Mouse (Mus musculus) spleen, postnatal 10 days (tissue): ENCODE measurements around the gene Tmem177.

Experiments used
- DNase-seq, 2 experiments: peaks; one replicate each; pipeline ENCODE4 v3.0.0; 2021 to 2022; ENCODE audit warnings: low spot score in 2 of 2

Gene Tmem177

DNA sequence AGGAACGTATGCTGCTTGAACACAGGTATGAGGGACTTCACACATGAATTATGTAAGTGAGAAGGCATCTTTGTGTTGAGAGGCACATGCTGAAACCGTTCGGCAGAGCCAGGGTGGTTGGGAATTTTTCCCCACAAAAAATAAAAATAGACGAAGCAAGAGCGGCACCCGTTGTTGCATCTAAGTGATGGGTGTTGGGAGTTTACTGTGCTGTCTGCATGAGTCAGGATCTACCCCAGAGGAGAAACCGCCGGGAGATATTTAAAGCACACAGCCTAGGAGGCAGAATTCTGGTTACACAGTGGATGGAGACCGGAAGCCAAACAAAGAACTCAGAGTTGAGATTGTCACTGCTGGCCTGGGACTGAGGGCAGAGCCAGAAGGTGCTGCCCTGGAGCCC lies 21.9 kb downstream of the Tmem177 start:
- DNase-seq: no peak

DNA sequence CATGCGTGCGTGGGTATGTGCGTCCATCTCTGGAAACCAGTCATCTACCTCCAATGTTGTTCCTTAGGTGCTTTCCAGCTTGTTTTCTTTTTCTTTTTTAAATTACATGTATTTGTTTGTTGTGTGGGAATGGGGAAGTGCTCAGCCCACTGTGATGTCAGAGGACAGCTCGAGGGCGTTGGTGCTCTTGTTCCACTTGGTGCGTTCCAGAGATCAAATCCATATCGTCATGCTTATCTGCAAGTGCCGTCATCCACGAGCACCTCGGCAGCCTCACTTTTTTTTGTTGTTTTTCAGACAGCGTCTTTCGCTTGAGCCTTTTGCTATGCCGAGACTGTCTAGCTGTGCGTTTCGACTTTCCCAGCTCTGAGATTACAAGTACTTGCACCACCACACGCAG lies 23.7 kb downstream of the Tmem177 start:
- no peak for DNase-seq

DNA sequence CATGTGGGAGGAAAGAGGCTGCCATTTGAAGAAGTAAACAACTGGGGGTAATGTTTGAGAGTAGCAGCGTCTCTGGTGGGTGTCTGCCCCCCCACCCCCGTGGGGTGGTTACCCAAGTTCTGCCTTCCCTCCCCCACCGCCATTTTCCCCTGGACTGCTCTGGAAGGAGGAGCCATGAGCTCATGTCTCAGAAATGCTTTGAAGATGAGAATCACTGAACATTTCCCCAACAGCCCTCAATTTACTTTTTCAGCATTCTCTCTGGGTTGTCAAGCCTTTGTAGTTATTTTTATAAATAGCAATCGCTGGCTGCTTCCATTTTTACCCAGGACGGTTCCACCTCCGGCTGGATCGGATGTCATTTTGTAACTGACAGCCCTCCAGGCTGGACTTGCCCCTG lies 26.7 kb downstream of the Tmem177 start:
- no peak for DNase-seq

- DNase-seq: no peak
Measured at GRCm38 (mm10) chr1:119884272-119884671, 28.7 kb downstream of the Tmem177 start.

- DNase-seq: no peak
Measured at GRCm38 (mm10) chr1:119878909-119879308, 34.1 kb downstream of the Tmem177 start.

DNA sequence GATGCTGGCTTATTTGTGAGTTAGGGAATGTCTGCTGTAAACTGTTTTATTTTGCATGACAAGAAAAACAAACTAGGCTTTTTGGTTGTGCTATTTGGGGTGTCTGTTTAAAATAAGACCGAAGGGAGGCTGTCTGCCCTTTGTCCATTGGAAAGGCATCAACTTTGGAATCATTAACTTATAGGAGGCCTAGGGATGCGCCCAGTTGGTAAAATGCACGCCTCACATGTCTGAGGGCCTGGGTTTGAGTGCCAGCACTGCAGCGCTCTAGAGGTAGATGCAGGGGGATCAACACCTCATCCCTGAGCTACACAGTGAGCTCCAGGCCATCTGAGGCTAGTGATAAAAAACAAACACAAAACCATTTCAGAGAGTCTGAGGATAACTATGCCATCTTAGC lies 35.5 kb downstream of the Tmem177 start:
- DNase-seq: no peak

DNA sequence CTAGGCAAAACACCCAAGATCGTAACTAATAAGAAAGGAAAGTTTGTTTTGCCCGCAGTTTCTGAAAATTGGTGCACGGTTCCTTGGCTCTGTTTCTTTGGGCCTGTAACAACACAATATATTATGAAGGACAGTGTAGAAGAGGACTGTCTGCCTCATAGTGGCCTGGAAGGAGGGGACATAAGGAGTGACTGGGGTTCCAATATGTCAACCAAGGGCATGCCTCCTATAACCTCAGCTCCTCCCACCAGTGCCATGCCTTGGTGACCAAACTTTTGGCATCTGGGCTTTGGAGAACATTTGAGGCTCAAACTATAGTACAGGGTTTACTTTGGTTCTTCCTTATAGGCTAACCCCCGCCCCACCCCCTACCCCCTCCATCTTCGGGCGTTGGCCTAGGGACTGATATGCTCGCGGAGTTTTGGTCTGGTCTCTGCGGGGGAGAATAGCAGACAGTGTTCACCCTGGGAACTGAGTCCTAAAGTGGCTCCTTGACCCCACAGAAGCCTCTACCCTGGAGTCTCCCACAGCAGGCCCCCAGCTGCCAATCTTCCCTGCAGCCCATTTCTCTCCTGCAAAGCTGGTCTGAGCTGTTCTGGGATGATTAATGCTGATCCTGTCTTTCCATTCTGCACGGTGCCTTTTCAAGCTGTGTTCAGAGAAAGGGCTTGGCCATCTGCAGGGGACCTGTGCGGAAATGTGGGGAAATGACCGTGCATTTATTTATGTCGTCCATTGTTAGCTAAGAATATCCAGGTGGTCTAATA lies 44.4 kb downstream of the Tmem177 start:
- DNase-seq: no peak

- no peak for DNase-seq
Measured at GRCm38 (mm10) chr1:119867300-119867699, 45.7 kb downstream of the Tmem177 start.

DNA sequence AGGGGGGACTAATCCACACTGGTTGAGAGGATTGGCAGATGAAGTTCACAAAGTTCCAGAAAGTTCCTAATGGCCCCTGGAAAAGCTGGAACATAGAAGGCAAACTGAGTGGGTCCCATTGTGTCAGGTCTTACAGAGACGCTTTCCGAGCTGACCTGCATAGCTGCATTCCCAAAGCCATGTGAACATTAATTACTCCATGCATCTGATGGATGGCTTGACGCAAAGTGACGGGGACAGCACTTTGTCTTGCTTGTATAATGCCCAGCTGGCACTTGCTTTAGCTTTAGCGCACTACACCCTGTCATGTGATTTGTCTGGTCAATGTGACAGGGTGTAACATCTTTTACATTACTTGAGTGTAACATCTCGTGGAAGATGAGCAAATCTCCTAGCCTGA lies 47.7 kb downstream of the Tmem177 start:
- DNase-seq: no peak

DNA sequence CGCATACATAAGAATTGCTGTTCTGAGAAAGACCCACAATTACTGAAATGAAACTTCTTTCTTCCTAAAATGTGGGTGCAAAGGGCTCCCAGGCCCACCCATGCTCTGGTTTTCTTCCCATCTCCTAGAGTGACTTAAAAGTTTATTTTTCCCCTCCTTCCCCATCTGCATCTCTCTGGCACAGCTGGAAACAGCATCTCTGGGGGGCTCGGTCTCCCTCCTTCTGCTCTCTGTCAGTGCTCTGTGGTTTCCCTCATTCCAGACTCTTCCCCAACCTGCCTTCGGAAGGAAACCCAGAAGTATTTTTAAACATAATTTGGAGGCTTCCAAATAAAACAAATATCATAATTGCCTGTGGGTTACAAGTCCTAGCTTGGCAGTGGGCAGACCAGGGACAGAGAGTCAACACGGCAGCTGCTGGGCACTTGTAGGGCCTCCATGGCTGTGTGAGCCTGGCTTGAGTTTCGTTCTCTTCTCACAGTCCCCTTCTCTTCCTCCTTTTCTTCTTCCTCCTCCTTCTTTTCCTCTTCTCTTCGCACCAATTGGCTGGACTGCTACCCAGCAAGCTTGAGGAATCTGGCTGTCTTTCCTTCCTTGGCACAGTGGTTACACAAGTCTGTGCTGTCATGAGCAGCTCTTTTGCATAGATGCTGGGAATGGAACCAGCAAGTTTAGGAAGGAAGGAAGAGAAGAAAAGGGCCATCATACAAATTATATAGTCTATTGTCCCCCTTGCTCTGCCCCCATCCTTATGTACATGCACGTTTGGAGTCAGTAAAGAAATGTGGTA lies 49.3 kb downstream of the Tmem177 start:
- DNase-seq: no peak

- DNase-seq: no peak
Measured at GRCm38 (mm10) chr1:119859566-119859965, 53.4 kb downstream of the Tmem177 start.
